Comparison of ENCODE assay signal across 1 mouse cellular context in the genomic region with DNA sequence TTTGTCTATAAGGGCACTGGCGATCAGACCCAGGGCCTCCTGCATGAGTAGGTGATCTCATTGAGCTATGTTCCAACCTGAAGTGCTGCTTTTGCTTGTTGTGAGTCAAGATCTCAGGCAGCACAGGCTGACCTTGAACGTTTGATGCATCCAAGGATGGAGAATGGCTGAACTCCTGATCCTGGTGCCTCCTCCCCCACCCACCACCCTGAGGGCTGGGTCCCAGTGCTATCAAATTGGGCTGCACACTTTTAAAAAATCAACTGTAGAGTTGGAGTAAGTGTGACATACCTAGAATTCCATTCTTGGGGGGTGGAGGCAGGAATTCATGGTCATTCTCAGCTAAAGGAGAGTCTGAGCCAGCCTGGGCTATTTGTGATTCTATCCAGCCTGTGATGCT.
TF ChIP-seq lines count a peak whose summit lies in the region.

No protein-coding gene starts in this region.

TF ChIP-seq in ES-E14, 5 proteins besides CTCF, POLR2A, EP300 and RAD21 (continued from another document):
- 0 out of 2 replicates have a peak, but pooled peaks have one; percentile 41 for TF ChIP-seq CHD2 (IDR thresholded peaks at IDR 0.05; ENCODE audit: low read depth, low read length)
TF ChIP-seq in ES-E14: peak in this region for 1.
